Mouse (Mus musculus) CH12.LX (cell line): Measurements from ENCODE around the gene Brca1. TPM values are rescaled to one million over a fixed set of nuclear protein-coding genes. Genes with fewer than 3 reads are reported as not detected.
A peak's percentile ranks its signal among the peaks of the same experiment; 100 is the strongest.

ENCODE experiments used
- DNase-seq: peaks from one replicate; pipeline ENCODE4 v3.0.0-alpha.2; 2013; ENCODE audit errors: extremely low read depth
- H3K27ac ChIP-seq: 2 replicates; pipeline ENCODE4 v1.5.1; 2012; ENCODE audit warnings: low read depth, mild to moderate bottlenecking, control low read depth, moderate library complexity; ENCODE audit not compliant: insufficient read depth
- H3K27me3 ChIP-seq: replicated peaks from 2 replicates; pipeline ENCODE3; 2012; ENCODE audit warnings: inconsistent platforms
- H3K36me3 ChIP-seq, 2 experiments: replicated peaks in 1 of 2; 2 replicates each; pipeline versions ENCODE3 to v1.6.1; 2012; ENCODE audit warnings: inconsistent platforms in 1 of 2, low read length in 1 of 2, mild to moderate bottlenecking in 1 of 2, mixed read lengths in 1 of 2, moderate library complexity in 1 of 2; ENCODE audit not compliant: control insufficient read depth in 1 of 2, insufficient read depth in 1 of 2
- H3K4me1 ChIP-seq, 2 experiments: 2 replicates each; pipeline ENCODE4 v1.6.1; 2012; ENCODE audit warnings: inconsistent platforms in 1 of 2, moderate library complexity in 1 of 2; ENCODE audit not compliant: insufficient read depth in 2 of 2, control insufficient read depth in 1 of 2
- H3K4me2 ChIP-seq: 2 replicates; pipeline ENCODE4 v1.6.1; 2012; ENCODE audit warnings: low read depth, mild to moderate bottlenecking, control low read depth; ENCODE audit not compliant: poor library complexity, insufficient read depth, severe bottlenecking
- H3K4me3 ChIP-seq, 3 experiments: fragments of 150-350 bp in 1 of 3; sonication (generic) in 1 of 3; replicated peaks in 1 of 3; 2 replicates each; pipeline versions ENCODE3 to v1.5.1; 2011 to 2012; ENCODE audit warnings: low read depth in 2 of 3, low read length in 2 of 3, mild to moderate bottlenecking in 2 of 3, moderate library complexity in 2 of 3, control low read depth in 1 of 3, improper control_type of control experiment in 1 of 3, inconsistent platforms in 1 of 3, mixed read lengths in 1 of 3; ENCODE audit not compliant: poor library complexity in 1 of 3
- H3K79me2 ChIP-seq: replicated peaks from 2 replicates; pipeline ENCODE4 v1.6.1; 2012; ENCODE audit warnings: mild to moderate bottlenecking, moderate library complexity; ENCODE audit not compliant: control insufficient read depth, poor library complexity, insufficient read depth, severe bottlenecking; ENCODE audit errors: extremely low read depth
- H3K9ac ChIP-seq: 2 replicates; pipeline ENCODE4 v1.6.1; 2012; ENCODE audit warnings: low read depth, mild to moderate bottlenecking, control low read depth, moderate library complexity; ENCODE audit not compliant: insufficient read depth
- H3K9me3 ChIP-seq: replicated peaks from 2 replicates; pipeline ENCODE3; 2012; ENCODE audit warnings: low read length, inconsistent platforms, mixed read lengths
- CHD1 ChIP-seq: IDR thresholded peaks from 2 replicates; pipeline ENCODE4 v1.6.1; 2012; ENCODE audit warnings: low read depth, low read length, improper control_type of control experiment, inconsistent platforms
- CHD2 ChIP-seq: IDR thresholded peaks from 2 replicates; pipeline ENCODE4 v1.6.1; 2011; ENCODE audit warnings: low read length, improper control_type of control experiment
- CTCF ChIP-seq, 2 experiments: IDR thresholded peaks in 1 of 2; conservative IDR thresholded peaks in 1 of 2; 2 replicates each; pipeline ENCODE4 v1.5.1; 2011 to 2012; ENCODE audit warnings: low read depth in 2 of 2, low read length in 2 of 2, improper control_type of control experiment in 1 of 2, inconsistent platforms in 1 of 2, mild to moderate bottlenecking in 1 of 2, moderate library complexity in 1 of 2
- E2F4 ChIP-seq: IDR thresholded peaks from 2 replicates; pipeline ENCODE4 v1.6.1; 2011; ENCODE audit warnings: low read depth, low read length, improper control_type of control experiment; ENCODE audit not compliant: insufficient replicate concordance
- ELF1 ChIP-seq: IDR thresholded peaks from 2 replicates; pipeline ENCODE4 v1.6.1; 2014; ENCODE audit warnings: low read depth, mild to moderate bottlenecking, inconsistent platforms, low read length, improper control_type of control experiment
- ETS1 ChIP-seq: conservative IDR thresholded peaks from 2 replicates; pipeline ENCODE4 v1.6.1; 2012; ENCODE audit warnings: low read depth, mild to moderate bottlenecking, inconsistent platforms, low read length, improper control_type of control experiment, moderate library complexity
- GABPA ChIP-seq: IDR thresholded peaks from 2 replicates; pipeline ENCODE4 v1.6.1; 2012; ENCODE audit warnings: low read depth, low read length, improper control_type of control experiment, inconsistent platforms; ENCODE audit not compliant: insufficient replicate concordance
- JUN ChIP-seq: IDR thresholded peaks from 2 replicates; pipeline ENCODE4 v1.6.1; 2011; ENCODE audit warnings: low read depth, mild to moderate bottlenecking, low read length, improper control_type of control experiment, moderate library complexity; ENCODE audit not compliant: insufficient read depth
- JUND ChIP-seq: conservative IDR thresholded peaks from 2 replicates; pipeline ENCODE4 v1.6.1; 2011; ENCODE audit warnings: low read depth, low read length, improper control_type of control experiment
- MAX ChIP-seq: IDR thresholded peaks from 2 replicates; pipeline ENCODE4 v1.6.1; 2011; ENCODE audit warnings: low read length, improper control_type of control experiment
- MAZ ChIP-seq: IDR thresholded peaks from 2 replicates; pipeline ENCODE4 v1.6.1; 2012; ENCODE audit warnings: low read depth, mild to moderate bottlenecking, inconsistent platforms, low read length, improper control_type of control experiment, moderate library complexity
- MEF2A ChIP-seq: IDR thresholded peaks from 2 replicates; pipeline ENCODE4 v1.6.1; 2014; ENCODE audit warnings: low read depth, mild to moderate bottlenecking, inconsistent platforms, low read length, improper control_type of control experiment, borderline replicate concordance
- MXI1 ChIP-seq: IDR thresholded peaks from 2 replicates; pipeline ENCODE4 v1.6.1; 2011; ENCODE audit warnings: mild to moderate bottlenecking, low read depth, low read length, improper control_type of control experiment
- MYC ChIP-seq: IDR thresholded peaks from 2 replicates; pipeline ENCODE4 v1.6.1; 2011; ENCODE audit warnings: low read depth, mild to moderate bottlenecking, improper control_type of control experiment, low read length
- NELFE ChIP-seq: IDR thresholded peaks from 2 replicates; pipeline ENCODE4 v1.6.1; 2011; ENCODE audit warnings: low read depth, low read length, improper control_type of control experiment
- NRF1 ChIP-seq: IDR thresholded peaks from 2 replicates; pipeline ENCODE4 v1.6.1; 2014; ENCODE audit warnings: low read depth, mild to moderate bottlenecking, inconsistent platforms, low read length, improper control_type of control experiment, moderate library complexity
- POLR2A ChIP-seq: IDR thresholded peaks from 2 replicates; pipeline ENCODE4 v1.6.1; 2011; ENCODE audit warnings: low read depth, mild to moderate bottlenecking, improper control_type of control experiment, low read length
- POLR2AphosphoS2 ChIP-seq: IDR thresholded peaks from 2 replicates; pipeline ENCODE4 v1.6.1; 2011; ENCODE audit warnings: low read depth, low read length, improper control_type of control experiment
- RAD21 ChIP-seq: IDR thresholded peaks from 2 replicates; pipeline ENCODE4 v1.6.1; 2011; ENCODE audit warnings: low read depth, mild to moderate bottlenecking, low read length, improper control_type of control experiment, moderate library complexity
- RCOR1 ChIP-seq: conservative IDR thresholded peaks from 2 replicates; pipeline ENCODE4 v1.6.1; 2012; ENCODE audit warnings: low read depth, mild to moderate bottlenecking, inconsistent platforms, low read length, improper control_type of control experiment
- SIN3A ChIP-seq: IDR thresholded peaks from 2 replicates; pipeline ENCODE4 v1.6.1; 2012; ENCODE audit warnings: low read length, improper control_type of control experiment, inconsistent platforms
- SMC3 ChIP-seq: IDR thresholded peaks from 2 replicates; pipeline ENCODE4 v1.6.1; 2011; ENCODE audit warnings: low read depth, low read length, improper control_type of control experiment
- TBP ChIP-seq: conservative IDR thresholded peaks from 2 replicates; pipeline ENCODE4 v1.6.1; 2011; ENCODE audit warnings: low read depth, low read length, improper control_type of control experiment
- TCF12 ChIP-seq: IDR thresholded peaks from 2 replicates; pipeline ENCODE4 v1.6.1; 2014; ENCODE audit warnings: low read depth, mild to moderate bottlenecking, inconsistent platforms, low read length, improper control_type of control experiment
- UBTF ChIP-seq: IDR thresholded peaks from 2 replicates; pipeline ENCODE4 v1.6.1; 2012; ENCODE audit warnings: low read depth, mild to moderate bottlenecking, inconsistent platforms, low read length, improper control_type of control experiment, moderate library complexity
- USF1 ChIP-seq: IDR thresholded peaks from 2 replicates; pipeline ENCODE4 v1.6.1; 2014; ENCODE audit warnings: low read depth, mild to moderate bottlenecking, inconsistent platforms, low read length, improper control_type of control experiment
- USF2 ChIP-seq: conservative IDR thresholded peaks from 2 replicates; pipeline ENCODE4 v1.6.1; 2011; ENCODE audit warnings: low read depth, low read length, improper control_type of control experiment
- ZKSCAN1 ChIP-seq: IDR thresholded peaks from 2 replicates; pipeline ENCODE4 v1.6.1; 2012; ENCODE audit warnings: low read depth, inconsistent platforms, low read length, improper control_type of control experiment, borderline replicate concordance
- ZNF384 ChIP-seq: IDR thresholded peaks from 2 replicates; pipeline ENCODE4 v1.6.1; 2012; ENCODE audit warnings: low read depth, low read length, improper control_type of control experiment, inconsistent platforms
- dilution Hi-C: fragments of 300-500 bp; cut with MboI; formaldehyde crosslinking; loops from 2 replicates; pipeline ENCODE4 v1.14.3; 2020; ENCODE audit warnings: low sequenced_read_pairs; ENCODE audit not compliant: extremely low pct_unique_long_range_greater_than_20kb, extremely low pct_ligation_motif_present
- in situ Hi-C: fragments of 300-500 bp; cut with MboI; formaldehyde crosslinking; loops from 3 replicates; pipeline ENCODE4 v1.14.3; 2019; ENCODE audit warnings: low sequenced_read_pairs, low pct_ligation_motif_present, low pct_unique_long_range_greater_than_20kb, mixed read lengths
- polyA plus RNA-seq: library from polyadenylated mRNA; unstranded; fragments of >175 nt; gene quantifications from 2 replicates; pipeline ENCODE4 v1.2.1, GENCODE M21; 2012; ENCODE audit warnings: low read depth; ENCODE audit not compliant: insufficient read length
- total RNA-seq, 2 experiments: library from RNA; depleted of rRNA; stranded (reverse); fragments of 300-350 nt in 1 of 2; fragments of >200 nt in 1 of 2; gene quantifications; 2 replicates each; pipeline ENCODE4 v1.2.3; 2012 to 2014

Brca1 gene
- total and polyA plus RNA-seq, 3 experiments: 31.3 to 37.5 (median 33.0) TPM

DNA sequence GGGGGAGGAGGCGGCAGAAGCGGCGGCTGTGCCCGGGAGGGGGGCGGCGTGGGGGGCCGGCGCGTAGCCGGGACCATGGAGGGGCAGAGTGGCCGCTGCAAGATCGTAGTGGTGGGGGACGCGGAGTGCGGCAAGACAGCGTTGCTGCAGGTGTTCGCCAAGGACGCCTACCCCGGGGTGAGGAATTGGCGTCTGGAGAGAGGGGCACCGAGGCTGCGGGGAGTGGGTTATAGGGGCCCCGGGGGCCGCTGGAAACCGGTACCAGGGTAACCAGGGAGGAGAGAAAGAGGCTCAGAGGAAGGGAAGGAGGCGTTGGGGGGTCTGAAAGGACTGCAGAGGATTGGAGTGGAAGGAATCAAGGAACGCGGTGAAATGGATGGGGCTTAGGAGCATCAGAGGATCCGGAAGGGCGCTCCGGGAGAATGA lies 83.5 kb downstream of the Brca1 start:
- H3K27ac ChIP-seq: no peak overlapping the region
- TF ChIP-seq NRF1 (no peak), JUN (no peak), CHD2 (no peak), TCF12 (no peak), POLR2AphosphoS2 (no peak), RCOR1 (no peak)
- dilution Hi-C loops (no loop called here), in situ Hi-C loops (no loop called here)
- DNase-seq: no peak
- H3K36me3 ChIP-seq: no peaks in the 10 kb centered on the region
- peaks cover 17 to 52% of the 10 kb centered on the region in 2 experiments for H3K4me1 ChIP-seq
- peak overlapping the region; percentile 39 for H3K9ac ChIP-seq
- H3K9me3 ChIP-seq: no peaks in the 10 kb centered on the region
- H3K27me3 ChIP-seq: peaks cover 31% of the 10 kb centered on the region
- peak overlapping the region; percentile 32 to 78 (median 59) for H3K4me3 ChIP-seq
- no peaks in the 10 kb centered on the region for H3K79me2 ChIP-seq
- H3K4me2 ChIP-seq: peak overlapping the region; percentile 77

- Histone ChIP-seq H3K36me3 (no peaks in the 10 kb centered on the region), H3K4me3 (peak overlapping the region; percentile 59 to 78 (median 70)), H3K4me2 (peak overlapping the region; percentile 77), H3K4me1 (peaks cover 18 to 52% of the 10 kb centered on the region in 2 experiments), H3K27ac (no peak overlapping the region), H3K9ac (peak overlapping the region; percentile 39), H3K9me3 (no peaks in the 10 kb centered on the region), H3K27me3 (peaks cover 31% of the 10 kb centered on the region), H3K79me2 (no peaks in the 10 kb centered on the region)
- in situ Hi-C loops: no loop called here
- peak; percentile 91 for DNase-seq
- dilution Hi-C loops: no loop called here
- TF ChIP-seq MYC: peak; percentile 71; the same call in 1 of the 2 replicates
- peak; percentile 73 for TF ChIP-seq RAD21
- no peak for TF ChIP-seq USF1
- peak; percentile 87; the same call in 1 of the 2 replicates for TF ChIP-seq E2F4
- TF ChIP-seq MEF2A: peak; percentile 47; the same call in 1 of the 2 replicates
- peak; percentile 31; the same call in 1 of the 2 replicates for TF ChIP-seq ETS1
- no peak for TF ChIP-seq CHD2
- TF ChIP-seq MXI1: peak; percentile 92
- TF ChIP-seq GABPA: no peak
- peak; percentile 49; the same call in 1 of the 2 replicates for TF ChIP-seq ELF1
- peak; percentile 46; the same call in 1 of the 2 replicates for TF ChIP-seq NELFE
- TF ChIP-seq JUN: no peak
- peak; percentile 82 for TF ChIP-seq SMC3
- peak; percentile 71 to 89 for TF ChIP-seq CTCF (conservative IDR thresholded peaks at IDR 0.05 in 1 of 2, IDR thresholded peaks at IDR 0.05 in 1 of 2; ENCODE audit: low read depth in 2 of 2, low read length in 2 of 2)
- no peak for TF ChIP-seq NRF1
- TF ChIP-seq MAX: peak; percentile 67
- 0 out of 2 replicates have a peak, but pooled peaks have one; percentile 19 for TF ChIP-seq RCOR1
- no peak for TF ChIP-seq CHD1
- TF ChIP-seq POLR2A: peak; percentile 58
- peak; percentile 39; the same call in 1 of the 2 replicates for TF ChIP-seq TCF12
- TF ChIP-seq TBP: 0 out of 2 replicates have a peak, but pooled peaks have one; percentile 24
- peak; percentile 96 for TF ChIP-seq SIN3A
- TF ChIP-seq JUND: 0 out of 2 replicates have a peak, but pooled peaks have one; percentile 27
- TF ChIP-seq USF2: no peak
- 0 out of 2 replicates have a peak, but pooled peaks have one; percentile 48 for TF ChIP-seq ZNF384
- TF ChIP-seq ZKSCAN1: no peak
- TF ChIP-seq MAZ: peak; percentile 51
- TF ChIP-seq UBTF: no peak
These were observed 84.1 kb downstream of the Brca1 start for GRCm38 (mm10) chr11:101467477-101468262.
